Mouse (Mus musculus) thymus, postnatal 36 days (tissue): Measurements from ENCODE around the gene Slc2a3.
"Not testable (repeated sequence)": the region's sequence is repeated elsewhere in the genome, so short reads cannot be mapped to it uniquely, and the experiment has no call there.

Experiments
- DNase-seq, 2 experiments: peaks; one replicate each; pipeline ENCODE4 v3.0.0; 2022; ENCODE audit warnings: mixed read lengths in 2 of 2

Gene Slc2a3

GRCm38 (mm10) chr6:122763844-122764445 is 37.5 kb downstream of the Slc2a3 start:
- DNase-seq: no peak

GRCm38 (mm10) chr6:122762952-122763700 is 38.3 kb downstream of the Slc2a3 start:
- DNase-seq: no peak

GRCm38 (mm10) chr6:122762480-122762879 is 39.0 kb downstream of the Slc2a3 start:
- no peak for DNase-seq

- DNase-seq: no peak
Observed at GRCm38 (mm10) chr6:122761901-122762300, 39.5 kb downstream of the Slc2a3 start.

- DNase-seq: peak; percentile 44 to 62
Observed at GRCm38 (mm10) chr6:122761011-122761599, 40.3 kb downstream of the Slc2a3 start.

DNA sequence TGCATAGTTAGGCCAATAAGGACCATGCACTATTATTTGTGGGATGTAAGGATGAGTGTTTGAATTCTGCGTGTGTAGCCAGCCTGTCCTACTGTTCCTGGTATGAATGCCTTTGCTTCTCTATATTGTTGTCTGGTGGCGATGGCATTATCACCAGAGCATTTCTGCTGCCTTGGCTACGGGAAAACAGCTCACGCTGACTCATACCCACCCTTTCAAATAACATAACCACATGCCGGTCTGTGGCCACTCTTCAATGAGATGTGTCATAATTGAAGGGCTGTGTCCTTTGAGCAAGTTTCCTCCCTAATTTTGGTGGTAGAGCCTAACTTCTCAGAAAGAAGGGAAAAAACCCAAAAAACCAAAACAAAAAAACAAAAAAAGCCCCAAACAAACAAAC is 42.7 kb downstream of the Slc2a3 start:
- DNase-seq: no peak

GRCm38 (mm10) chr6:122755913-122756312 is 45.5 kb downstream of the Slc2a3 start:
- peak in 1 of 2 experiments; percentile 26 for DNase-seq

GRCm38 (mm10) chr6:122750579-122750978 is 50.9 kb downstream of the Slc2a3 start:
- no peak for DNase-seq

- DNase-seq: no peak
Observed at GRCm38 (mm10) chr6:122744505-122745249, 56.8 kb downstream of the Slc2a3 start.

DNA sequence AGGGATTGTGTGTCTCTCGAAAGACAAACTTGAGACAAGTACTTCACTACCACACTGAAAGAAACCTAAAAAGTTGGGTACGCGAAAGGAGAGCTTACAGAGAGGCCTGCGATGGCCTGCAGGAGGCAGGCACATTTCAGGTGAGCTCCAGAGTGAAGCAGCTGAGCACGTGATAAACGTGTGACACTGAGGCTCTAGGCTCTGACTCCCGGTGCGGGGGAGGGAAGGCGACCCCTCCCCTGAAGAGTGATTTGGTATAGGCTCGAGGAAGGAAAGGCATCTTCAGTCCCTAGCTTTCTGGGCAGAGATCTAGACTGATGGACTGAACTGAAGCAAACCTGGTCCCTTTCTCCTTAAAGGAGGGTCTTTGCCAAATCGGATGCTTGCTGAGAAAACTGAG is 58.1 kb downstream of the Slc2a3 start:
- peak; percentile 12 to 35 for DNase-seq

DNA sequence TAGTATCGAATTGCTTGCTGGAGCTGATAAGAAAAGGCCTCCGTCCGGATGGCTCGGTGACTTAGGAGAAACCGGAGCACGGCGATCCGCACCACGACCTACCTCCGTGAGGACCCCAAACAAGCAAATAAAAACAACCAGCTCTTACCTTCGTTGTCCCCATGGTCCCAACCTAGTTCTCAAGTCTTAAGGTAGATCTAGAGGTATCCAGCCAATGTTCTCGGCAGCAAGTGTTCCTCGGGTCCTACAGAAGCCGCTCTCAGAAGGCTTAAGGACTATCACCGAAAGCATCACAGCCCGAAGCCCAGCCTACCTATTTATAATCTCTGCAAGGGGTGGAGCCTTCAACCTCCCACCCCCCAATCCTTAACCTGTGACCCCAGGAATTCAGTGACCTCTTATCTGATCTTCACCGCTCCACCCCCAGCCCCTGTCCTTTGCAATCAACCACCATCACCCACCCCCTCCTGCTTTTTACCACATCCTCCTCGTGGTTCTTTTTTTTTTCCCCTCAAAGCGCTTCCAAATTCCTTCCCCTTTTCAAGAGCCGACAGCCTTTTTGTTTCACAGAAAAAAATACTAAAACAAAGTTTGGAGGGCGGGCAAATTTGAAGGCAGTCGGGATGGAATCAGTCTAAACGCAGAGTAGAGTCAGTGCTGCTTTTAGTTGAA is 59.1 kb downstream of the Slc2a3 start:
- peak; percentile 46 to 50 for DNase-seq

GRCm38 (mm10) chr6:122741460-122742227 is 59.8 kb downstream of the Slc2a3 start:
- DNase-seq: peak; percentile 13 to 19

GRCm38 (mm10) chr6:122739952-122740351 is 61.5 kb downstream of the Slc2a3 start:
- DNase-seq: peak; percentile 41 to 60

- peak; percentile 36 to 46 for DNase-seq
Observed at GRCm38 (mm10) chr6:122719942-122720341, 81.5 kb downstream of the Slc2a3 start.

DNA sequence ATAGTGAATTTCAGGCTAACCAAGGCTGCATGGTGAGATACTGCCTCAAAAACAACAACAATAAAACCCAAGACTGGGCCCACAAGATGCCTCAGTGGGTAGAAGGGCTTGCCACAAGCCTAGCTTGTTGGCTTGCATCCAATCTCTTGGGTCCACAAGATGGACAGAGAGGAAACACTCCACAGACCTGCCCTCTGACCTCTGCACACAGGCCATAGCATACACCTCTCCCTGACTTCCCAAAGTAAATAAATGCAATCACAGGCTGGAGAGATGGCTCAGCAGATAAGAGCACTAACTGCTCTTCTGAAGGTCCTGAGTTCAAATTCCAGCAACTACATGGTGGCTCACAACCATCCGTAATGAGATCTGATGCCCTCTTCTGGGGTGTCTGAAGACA is 83.2 kb downstream of the Slc2a3 start:
- not testable (repeated sequence) for DNase-seq

GRCm38 (mm10) chr6:122715886-122716285 is 85.6 kb downstream of the Slc2a3 start:
- DNase-seq: no peak

DNA sequence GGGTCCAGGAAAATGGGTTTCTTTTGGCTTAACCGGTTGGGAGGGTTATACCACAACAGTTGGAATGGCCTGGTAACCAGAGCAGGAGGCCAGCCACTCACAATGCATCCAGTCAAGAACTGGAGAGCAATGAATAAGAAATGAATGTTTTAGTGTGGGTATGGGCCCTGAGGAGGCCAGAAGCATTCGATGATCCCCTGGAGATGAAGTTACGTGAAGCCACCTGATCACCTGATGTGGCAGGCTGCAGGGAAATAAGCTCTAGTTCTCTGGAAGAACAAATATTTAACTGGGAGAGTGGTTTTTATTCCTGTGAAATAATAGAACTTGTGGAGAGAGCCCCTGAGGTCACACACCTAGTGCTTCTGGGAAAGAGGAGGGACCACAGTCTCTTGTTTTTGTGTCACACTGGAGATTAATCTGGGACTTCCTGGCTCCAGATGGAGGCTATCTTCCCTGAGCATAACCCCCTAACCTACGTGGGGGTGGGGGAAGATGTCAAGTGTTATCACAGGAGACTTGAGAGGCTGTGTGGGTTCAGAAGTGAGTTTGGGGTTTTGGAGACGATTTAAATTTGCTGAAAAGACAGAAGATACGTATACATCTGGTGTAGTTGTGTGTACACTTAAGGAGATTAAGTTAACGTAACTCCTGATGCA is 86.6 kb downstream of the Slc2a3 start:
- DNase-seq: no peak

GRCm38 (mm10) chr6:122713116-122713515 is 88.3 kb downstream of the Slc2a3 start:
- not testable (repeated sequence) for DNase-seq

GRCm38 (mm10) chr6:122711455-122711854 is 90.0 kb downstream of the Slc2a3 start:
- DNase-seq: no peak

DNA sequence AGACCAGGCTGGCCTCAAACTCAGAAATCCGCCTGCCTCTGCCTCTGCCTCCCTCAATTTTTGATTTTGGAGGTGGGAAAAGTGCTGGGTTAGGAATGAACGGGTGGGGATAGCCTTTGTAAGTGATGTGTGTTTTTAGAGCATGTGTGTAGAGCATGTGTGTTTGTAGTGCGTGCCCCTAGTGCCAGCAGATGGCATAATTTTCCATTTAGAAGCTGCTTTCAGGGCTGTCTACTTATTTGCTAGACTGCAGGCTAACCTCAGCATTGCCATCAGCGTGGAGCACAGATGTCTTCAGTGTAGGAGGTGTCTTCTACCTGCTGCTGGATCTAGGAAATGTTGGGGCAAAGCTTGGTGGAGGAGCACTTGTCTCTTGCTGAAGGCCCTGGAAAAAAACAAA is 92.6 kb downstream of the Slc2a3 start:
- DNase-seq: no peak
